Mouse (Mus musculus) liver, embryonic 12.5 days (tissue): ENCODE data around the gene Sgta. TPM values are rescaled to one million over a fixed set of nuclear protein-coding genes. Genes with fewer than 3 reads are reported as not detected.
A peak's percentile ranks its signal among the peaks of the same experiment; 100 is the strongest.

Experiments used
- ATAC-seq: fragments of 200-750 bp; cut with Nextera tagmentation; 2 replicates; pipeline ENCODE4 v1.8.0; 2017; ENCODE audit warnings: moderate number of reproducible peaks, mild to moderate bottlenecking, moderate library complexity
- H3K27ac ChIP-seq: fragments of 300-500 bp; sonication (generic); 2 replicates; pipeline ENCODE4 v1.5.1; 2016; ENCODE audit warnings: mild to moderate bottlenecking
- H3K27me3 ChIP-seq: fragments of 300-500 bp; sonication (generic); replicated peaks from 2 replicates; pipeline ENCODE4 v1.6.1; 2016; ENCODE audit warnings: mild to moderate bottlenecking, moderate library complexity
- H3K36me3 ChIP-seq: fragments of 300-500 bp; sonication (generic); 2 replicates; pipeline ENCODE4 v1.6.1; 2016; ENCODE audit warnings: mild to moderate bottlenecking, moderate library complexity
- H3K4me1 ChIP-seq: fragments of 300-500 bp; sonication (generic); 2 replicates; pipeline ENCODE4 v1.6.1; 2016
- H3K4me2 ChIP-seq: fragments of 300-500 bp; sonication (generic); 2 replicates; pipeline ENCODE4 v1.6.1; 2016; ENCODE audit warnings: mild to moderate bottlenecking, moderate library complexity
- H3K4me3 ChIP-seq: fragments of 300-500 bp; sonication (generic); 2 replicates; pipeline ENCODE4 v1.5.1; 2016; ENCODE audit warnings: mild to moderate bottlenecking, moderate library complexity
- H3K9ac ChIP-seq: fragments of 300-500 bp; sonication (generic); 2 replicates; pipeline ENCODE4 v1.6.1; 2016; ENCODE audit warnings: mild to moderate bottlenecking, moderate library complexity
- H3K9me3 ChIP-seq: fragments of 300-500 bp; sonication (generic); replicated peaks from 2 replicates; pipeline ENCODE4 v1.6.1; 2016; ENCODE audit warnings: mild to moderate bottlenecking, moderate library complexity
- WGBS: fragments of 180-500 bp; shearing (Covaris S2); methylation state at CpG from one replicate; pipeline ENCODE4 v1.1.7; 2016; ENCODE audit not compliant: insufficient replicate concordance; 5-methylcytosine and 5-hydroxymethylcytosine counted together
- polyA plus RNA-seq: library from polyadenylated mRNA; unstranded; fragments of >200 nt; fragmentation: Nextera tagmentation; extraction: Ambion mirVana; gene quantifications from 2 replicates; pipeline ENCODE4 v1.2.1, GENCODE M21; 2016

Sgta gene
- polyA plus RNA-seq, 1 experiment from 2014 or later: 91.3 TPM

DNA sequence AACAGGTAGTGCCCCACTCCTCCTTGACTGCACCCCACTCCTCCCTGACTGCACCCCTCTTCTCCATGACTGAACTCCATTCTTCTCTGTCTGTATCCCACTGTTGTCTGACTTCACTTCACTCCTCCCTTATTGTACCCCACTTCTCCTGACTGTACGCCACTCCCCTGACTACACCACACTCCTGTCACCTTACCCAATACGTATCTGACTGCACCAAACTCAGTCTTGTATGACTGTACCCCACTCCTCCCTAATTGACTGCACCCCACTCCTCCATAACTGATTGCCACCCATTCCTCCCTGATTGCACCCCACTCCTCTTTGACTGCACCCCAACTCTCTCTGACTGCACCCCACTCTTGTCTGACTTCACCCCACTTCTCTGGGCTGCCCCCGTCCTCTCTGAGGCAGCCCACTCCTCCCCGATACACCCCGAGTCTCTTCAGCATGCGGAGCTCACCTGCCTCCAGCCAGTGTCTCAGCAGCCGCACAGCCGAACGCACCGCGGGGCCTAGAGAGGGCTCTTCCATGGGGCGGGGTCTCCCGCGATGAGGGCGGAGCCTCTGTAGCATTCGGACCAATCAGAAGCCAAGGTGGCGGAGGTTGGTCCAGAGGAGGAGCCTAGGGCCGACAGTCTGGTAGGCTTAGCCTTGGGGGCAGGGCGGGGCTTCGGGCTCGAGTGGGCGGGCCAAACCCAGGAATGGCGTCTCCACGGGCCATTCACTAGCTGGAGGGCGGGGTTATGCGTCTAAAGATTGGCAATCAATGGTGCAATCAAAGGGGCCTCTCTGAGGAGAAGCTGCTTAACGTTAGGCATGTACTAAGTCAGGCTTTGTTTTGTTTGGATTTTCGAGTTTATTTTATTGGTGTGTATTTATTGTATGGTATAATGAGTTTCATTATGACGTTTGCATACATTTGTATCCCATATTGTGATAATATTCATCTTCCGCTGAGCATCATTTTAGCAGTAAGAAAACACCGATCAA is 45.3 kb downstream of the Sgta start, which contains the start of gene Gng7:
Gng7 (minus strand) TSS at position 553 of the 992 bp plus-strand sequence.
- peaks cover 24% of the 10 kb centered on the region for H3K4me1 ChIP-seq
- peak within 1 kb of the TSS; percentile 64 for H3K4me2 ChIP-seq
- no peak within 1 kb of the TSS for H3K9ac ChIP-seq
- peaks cover 32% of the 10 kb centered on the region; the same call in 1 of the 2 replicates for H3K27me3 ChIP-seq
- H3K27ac ChIP-seq: no peak within 1 kb of the TSS
- ATAC-seq: peak; percentile 92
- peak within 1 kb of the TSS; percentile 29 for H3K4me3 ChIP-seq
- H3K9me3 ChIP-seq: no peaks in the 10 kb centered on the region
- 10% methylated on average over 31 of the region's 31 CpGs for WGBS
- H3K36me3 ChIP-seq: no peaks in the 10 kb centered on the region

DNA sequence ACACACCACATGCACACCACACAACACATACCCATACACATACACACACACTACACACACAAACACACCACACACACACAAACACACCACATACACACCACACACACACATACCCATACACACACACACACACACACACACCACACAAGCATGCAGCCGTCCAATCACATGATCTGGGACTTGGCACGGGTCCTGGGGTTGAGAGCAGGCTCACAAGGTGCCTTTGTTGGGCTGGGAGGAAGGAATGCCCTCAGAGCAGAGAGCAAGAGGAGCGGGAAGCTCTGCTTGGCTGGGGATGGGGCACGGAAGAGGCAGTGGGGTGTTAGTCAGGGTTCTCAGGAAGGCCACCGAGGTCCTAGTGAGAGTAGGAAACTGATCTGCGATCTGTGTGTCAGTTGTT is 49.1 kb downstream of the Sgta start:
- Histone ChIP-seq H3K27me3 (peaks cover 29% of the 10 kb centered on the region; the same call in 1 of the 2 replicates), H3K36me3 (no peaks in the 10 kb centered on the region), H3K9ac (no peak overlapping the region), H3K4me1 (peaks cover 21% of the 10 kb centered on the region), H3K9me3 (no peaks in the 10 kb centered on the region), H3K4me2 (no peak overlapping the region), H3K4me3 (no peak overlapping the region), H3K27ac (no peak overlapping the region)
- WGBS: 60% methylated on average over 6 of the region's 6 CpGs
- ATAC-seq: no peak

GRCm38 (mm10) chr10:81007240-81007639 is 52.7 kb downstream of the Sgta start:
- ATAC-seq: peak; percentile 65; the same call in 1 of the 2 replicates
- 23% methylated on average over 7 of the region's 7 CpGs for WGBS
- H3K4me2 ChIP-seq: no peak overlapping the region

GRCm38 (mm10) chr10:81006005-81006677 is 53.8 kb downstream of the Sgta start:
- Histone ChIP-seq H3K27ac (no peak overlapping the region), H3K4me1 (peaks cover 6% of the 10 kb centered on the region), H3K9ac (no peak overlapping the region), H3K4me3 (no peak overlapping the region), H3K36me3 (no peaks in the 10 kb centered on the region), H3K4me2 (no peak overlapping the region), H3K27me3 (peaks cover 11% of the 10 kb centered on the region), H3K9me3 (no peaks in the 10 kb centered on the region)
- no peak for ATAC-seq
- 85% methylated on average over 7 of the region's 7 CpGs for WGBS

More at GRCm38 (mm10) chr10:81007240-81007639, 52.7 kb downstream of the Sgta start:
- Histone ChIP-seq H3K4me1 (peaks cover 5% of the 10 kb centered on the region; the same call in 1 of the 2 replicates), H3K9me3 (no peaks in the 10 kb centered on the region), H3K27me3 (peaks cover 7% of the 10 kb centered on the region; the same call in 1 of the 2 replicates), H3K9ac (no peak overlapping the region), H3K4me3 (no peak overlapping the region), H3K36me3 (no peaks in the 10 kb centered on the region), H3K27ac (no peak overlapping the region)

DNA sequence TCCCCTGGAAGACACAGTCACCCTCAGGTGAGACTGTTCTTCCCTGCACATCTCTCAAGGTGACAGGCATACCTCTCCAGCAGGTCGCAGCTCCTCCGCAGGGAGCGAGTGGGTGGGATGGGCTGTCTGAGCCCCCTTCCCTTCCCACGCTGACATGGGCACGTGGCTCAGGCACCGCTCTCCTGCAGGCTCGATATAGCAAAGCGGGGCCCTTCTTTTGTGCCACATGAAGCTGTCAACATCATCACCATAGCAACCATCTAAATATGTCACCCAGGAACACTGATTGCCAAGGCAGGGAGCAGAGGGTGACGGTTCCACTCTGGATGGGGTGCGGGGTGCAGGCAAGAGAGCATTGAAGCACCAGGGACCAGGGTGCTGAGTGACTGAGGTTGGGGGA is 58.8 kb downstream of the Sgta start:
- Histone ChIP-seq H3K4me2 (no peak overlapping the region), H3K27ac (no peak overlapping the region), H3K9me3 (no peaks in the 10 kb centered on the region), H3K36me3 (no peaks in the 10 kb centered on the region), H3K9ac (no peak overlapping the region), H3K27me3 (peaks cover 38% of the 10 kb centered on the region), H3K4me3 (no peak overlapping the region), H3K4me1 (peaks cover 28% of the 10 kb centered on the region)
- 56% methylated on average over 10 of the region's 10 CpGs for WGBS
- no peak for ATAC-seq

DNA sequence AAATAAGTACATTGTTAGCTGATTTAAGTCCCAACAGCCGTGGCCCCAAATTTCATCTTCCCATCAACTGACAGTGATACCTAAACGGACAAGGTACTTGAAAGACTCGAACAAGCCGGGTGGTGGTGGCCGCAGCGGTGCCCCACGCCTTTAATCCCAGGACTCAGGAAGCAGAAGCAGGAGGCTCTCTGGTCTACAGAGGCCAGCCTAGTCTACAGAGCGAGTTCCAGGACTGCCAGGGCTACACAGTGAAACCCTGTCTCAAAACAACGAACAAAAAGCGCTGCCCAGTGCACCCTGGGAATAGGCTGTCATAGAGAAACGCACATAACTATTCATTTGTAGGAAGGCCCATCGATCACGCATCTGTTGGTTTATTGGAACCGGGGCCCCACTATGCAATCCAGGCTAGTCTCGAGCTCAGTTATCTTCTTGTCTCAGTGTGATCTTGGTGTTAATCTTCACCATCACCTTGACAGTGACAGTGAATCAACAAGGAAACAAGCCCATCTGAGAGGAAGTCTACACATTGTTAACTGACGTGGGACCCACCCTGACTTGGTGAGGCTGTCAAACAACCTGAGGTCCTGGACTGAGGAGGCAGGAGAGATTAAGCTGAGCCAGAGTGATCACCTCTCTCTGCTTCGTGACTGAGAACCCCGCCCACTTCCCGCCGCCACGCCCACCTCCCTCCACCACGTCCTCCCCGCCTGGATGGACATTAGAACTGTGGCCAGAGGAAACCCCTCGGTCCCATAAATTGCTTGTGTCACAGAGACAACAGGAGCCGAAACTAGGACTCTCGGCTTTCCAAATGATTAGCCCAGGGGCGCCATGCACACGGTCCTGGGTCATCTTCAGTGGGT is 59.6 kb downstream of the Sgta start:
- Histone ChIP-seq H3K4me3 (no peak overlapping the region), H3K27me3 (peaks cover 38% of the 10 kb centered on the region), H3K27ac (no peak overlapping the region), H3K9me3 (no peaks in the 10 kb centered on the region), H3K36me3 (no peaks in the 10 kb centered on the region), H3K4me1 (peaks cover 28% of the 10 kb centered on the region), H3K4me2 (peak overlapping the region; percentile 43), H3K9ac (peak overlapping the region; percentile 33; the same call in 1 of the 2 replicates)
- WGBS: 32% methylated on average over 28 of the region's 28 CpGs
- ATAC-seq: 0 out of 2 replicates have a peak, but pooled peaks have one; percentile 26

- H3K27me3 ChIP-seq: peaks cover 44% of the 10 kb centered on the region
- H3K36me3 ChIP-seq: no peaks in the 10 kb centered on the region
- H3K4me1 ChIP-seq: peaks cover 34% of the 10 kb centered on the region
- peak overlapping the region; percentile 43 for H3K4me2 ChIP-seq
- WGBS: 25% methylated on average over 37 of the region's 37 CpGs
- H3K4me3 ChIP-seq: no peak overlapping the region
- ATAC-seq: peak; percentile 70; the same call in 1 of the 2 replicates
- H3K27ac ChIP-seq: no peak overlapping the region
- no peaks in the 10 kb centered on the region for H3K9me3 ChIP-seq
- H3K9ac ChIP-seq: no peak overlapping the region
Observed at GRCm38 (mm10) chr10:80999362-81000196, 60.4 kb downstream of the Sgta start.

DNA sequence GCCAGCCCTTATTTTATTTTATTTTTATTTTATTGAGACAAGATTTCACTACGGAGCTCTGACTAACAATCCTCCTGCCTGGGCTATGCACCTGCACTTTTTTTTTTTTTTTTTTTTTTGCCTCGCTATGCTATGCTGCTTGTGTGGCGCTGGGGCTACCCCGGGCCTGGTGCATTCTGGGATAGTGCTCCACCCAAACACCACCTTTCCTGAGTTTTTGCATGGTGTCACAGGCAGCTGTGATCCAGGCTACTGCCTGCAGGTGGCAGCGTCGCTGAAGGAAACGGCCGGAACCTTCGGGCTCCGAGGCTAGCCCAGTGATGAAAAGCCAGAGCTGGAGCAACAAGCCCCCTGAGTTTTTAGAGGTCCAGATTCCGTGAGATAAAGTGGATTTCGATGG is 61.2 kb downstream of the Sgta start:
- Histone ChIP-seq H3K27ac (no peak overlapping the region), H3K4me2 (no peak overlapping the region), H3K36me3 (no peaks in the 10 kb centered on the region), H3K4me3 (no peak overlapping the region), H3K4me1 (peaks cover 34% of the 10 kb centered on the region), H3K27me3 (peaks cover 50% of the 10 kb centered on the region), H3K9me3 (no peaks in the 10 kb centered on the region), H3K9ac (no peak overlapping the region)
- WGBS: 5% methylated on average over 12 of the region's 12 CpGs
- ATAC-seq: peak; percentile 68; the same call in 1 of the 2 replicates

DNA sequence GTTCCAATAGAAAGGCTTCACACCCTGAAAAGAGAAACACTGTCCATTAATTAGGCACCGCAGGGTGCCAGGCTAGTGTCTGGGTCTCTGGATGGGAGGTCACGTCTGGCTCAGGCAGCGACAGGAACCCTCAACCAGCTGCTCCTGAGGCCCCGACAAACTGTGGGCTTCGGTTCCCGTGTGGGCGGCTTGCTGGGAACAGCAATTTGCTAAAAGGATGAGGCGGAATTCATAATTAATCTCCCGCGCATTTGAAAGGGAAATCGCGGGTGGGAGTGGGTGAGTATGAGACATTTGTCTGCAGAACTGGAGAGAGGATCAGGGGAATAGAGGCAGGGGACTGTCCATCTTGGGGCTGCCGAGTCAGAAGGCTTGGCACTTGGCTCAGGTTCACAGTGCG is 62.0 kb downstream of the Sgta start:
- H3K4me3 ChIP-seq: no peak overlapping the region
- H3K4me2 ChIP-seq: no peak overlapping the region
- H3K4me1 ChIP-seq: peaks cover 34% of the 10 kb centered on the region
- 39% methylated on average over 14 of the region's 14 CpGs for WGBS
- H3K27me3 ChIP-seq: peaks cover 58% of the 10 kb centered on the region
- H3K36me3 ChIP-seq: no peaks in the 10 kb centered on the region
- H3K9me3 ChIP-seq: no peaks in the 10 kb centered on the region
- no peak overlapping the region for H3K27ac ChIP-seq
- no peak for ATAC-seq
- H3K9ac ChIP-seq: no peak overlapping the region

GRCm38 (mm10) chr10:80997332-80997731 is 62.6 kb downstream of the Sgta start:
- no peaks in the 10 kb centered on the region for H3K9me3 ChIP-seq
- H3K36me3 ChIP-seq: no peaks in the 10 kb centered on the region
- ATAC-seq: no peak
- no peak overlapping the region for H3K9ac ChIP-seq
- 71% methylated on average over 8 of the region's 8 CpGs for WGBS
- H3K27ac ChIP-seq: no peak overlapping the region
- no peak overlapping the region for H3K4me2 ChIP-seq
- peaks cover 64% of the 10 kb centered on the region for H3K27me3 ChIP-seq
- H3K4me3 ChIP-seq: no peak overlapping the region
- H3K4me1 ChIP-seq: peaks cover 34% of the 10 kb centered on the region
